Mouse (Mus musculus) liver, adult 2 months (tissue): ENCODE measurements around the gene Cerk.

ENCODE experiments used
- CTCF ChIP-seq: fragments of 200-500 bp; IDR thresholded peaks from 2 replicates; pipeline ENCODE4 v1.5.1; 2011; ENCODE audit warnings: low read depth, low read length, control low read depth
- POLR2A ChIP-seq: fragments of 200-500 bp; IDR thresholded peaks from 2 replicates; pipeline ENCODE4 v1.6.1; 2011; ENCODE audit warnings: low read length, control low read depth; ENCODE audit not compliant: insufficient read depth; ENCODE audit errors: extremely low read depth

DNA sequence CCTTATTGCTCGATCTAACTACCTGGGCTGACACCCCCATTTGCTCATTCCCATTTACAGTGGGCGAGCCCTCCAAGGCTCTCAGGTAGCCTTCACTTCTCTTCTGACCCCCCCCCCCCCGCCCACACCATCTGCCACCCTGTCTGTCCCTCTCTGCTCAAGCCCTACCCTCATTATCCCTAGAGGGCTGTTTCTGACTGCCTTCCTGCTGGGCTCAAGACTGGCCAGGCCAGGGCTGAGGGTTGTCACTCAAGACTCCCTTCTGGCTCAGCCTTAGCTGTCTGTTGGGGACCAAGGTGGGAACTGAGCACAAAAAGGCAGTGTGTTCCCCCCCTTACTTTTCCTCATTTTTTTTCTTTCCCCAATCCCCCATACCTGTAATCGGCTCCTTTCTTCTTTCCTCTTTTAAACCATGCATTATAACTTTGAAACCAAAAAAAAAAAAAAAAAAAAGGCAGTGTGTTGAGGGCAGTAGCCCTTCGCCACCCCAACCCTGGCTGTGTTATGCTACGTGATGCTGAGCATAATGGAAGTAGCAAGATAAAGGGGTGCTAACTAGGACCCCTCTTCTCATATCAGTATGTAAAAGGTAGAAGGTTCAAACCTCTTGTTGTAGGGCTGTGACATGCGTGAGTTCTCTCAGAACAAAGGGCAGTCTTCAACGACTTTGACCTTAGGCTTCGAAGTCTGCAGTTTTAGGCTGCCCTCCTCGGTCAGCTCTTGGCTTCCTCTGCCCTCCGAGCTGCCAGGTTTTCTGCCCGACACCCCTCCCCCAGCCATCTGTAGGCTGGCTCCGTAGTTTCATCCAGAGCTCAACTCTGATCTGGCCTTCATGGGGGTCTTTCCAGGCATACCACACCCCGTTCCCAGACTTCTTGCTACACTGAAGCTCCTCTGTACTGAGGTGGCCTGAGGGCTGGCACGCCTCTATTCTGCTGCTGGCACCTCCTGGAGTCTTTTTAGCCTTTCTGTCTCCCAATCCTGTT lies 68.5 kb downstream of the Cerk start:
- TF ChIP-seq CTCF, result no peak
- no peak for TF ChIP-seq POLR2A
